Mouse (Mus musculus) frontal cortex, postnatal 14 days (tissue): ENCODE data around the gene Gm9507.
"Not testable (repeated sequence)": the region's sequence is repeated elsewhere in the genome, so short reads cannot be mapped to it uniquely, and the experiment has no call there.

Source experiments
- DNase-seq, 2 experiments: peaks; one replicate each; pipeline ENCODE4 v3.0.0; 2022; ENCODE audit warnings: low spot score in 2 of 2

Gm9507 gene

DNA sequence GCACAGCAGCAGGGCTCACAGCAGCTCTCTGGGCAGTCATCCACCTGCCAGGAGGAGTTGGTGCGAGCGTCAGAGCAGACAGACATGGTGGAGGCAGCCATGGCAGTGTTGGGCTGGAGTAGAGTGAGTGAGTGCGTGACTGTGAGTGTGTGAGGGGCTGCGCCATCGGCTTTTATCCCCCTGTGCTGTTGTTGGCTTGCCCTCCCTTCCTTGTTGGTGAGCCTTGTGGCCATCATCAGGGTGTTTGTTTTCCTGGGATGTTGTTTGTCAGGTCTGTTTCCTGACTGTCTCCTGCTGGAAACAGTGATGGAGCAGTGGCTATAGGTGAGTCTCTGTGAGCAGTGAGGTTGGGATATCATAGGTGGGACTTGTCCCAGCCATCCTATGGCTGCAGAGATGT, at the start of gene Gm9507:
Gm9507 (minus strand) TSS at position 101 of the 400 bp plus-strand sequence.
- DNase-seq = no peak

DNA sequence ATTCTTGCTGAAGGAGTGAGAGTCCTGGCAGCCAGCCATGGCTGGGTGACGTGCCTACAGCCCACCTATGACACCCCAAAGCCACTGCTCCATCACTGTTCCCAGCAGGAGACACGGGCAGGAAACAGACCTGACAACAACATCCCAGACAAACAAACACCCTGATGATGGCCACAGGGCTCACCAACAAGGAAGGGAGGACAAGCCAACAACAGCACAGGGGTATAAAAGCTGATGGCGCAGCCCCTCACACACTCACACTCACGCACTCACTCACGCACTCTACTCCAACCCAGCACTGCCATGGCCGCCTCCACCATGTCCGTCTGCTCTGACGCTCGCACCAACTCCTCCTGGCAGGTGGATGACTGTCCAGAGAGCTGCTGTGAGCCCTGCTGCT, 40.9 kb upstream of the Gm9507 start, which contains the start of gene Gm10318:
Gm10318 (plus strand) TSS at position 301 of the 400 bp plus-strand sequence.
- no peak for DNase-seq

DNA sequence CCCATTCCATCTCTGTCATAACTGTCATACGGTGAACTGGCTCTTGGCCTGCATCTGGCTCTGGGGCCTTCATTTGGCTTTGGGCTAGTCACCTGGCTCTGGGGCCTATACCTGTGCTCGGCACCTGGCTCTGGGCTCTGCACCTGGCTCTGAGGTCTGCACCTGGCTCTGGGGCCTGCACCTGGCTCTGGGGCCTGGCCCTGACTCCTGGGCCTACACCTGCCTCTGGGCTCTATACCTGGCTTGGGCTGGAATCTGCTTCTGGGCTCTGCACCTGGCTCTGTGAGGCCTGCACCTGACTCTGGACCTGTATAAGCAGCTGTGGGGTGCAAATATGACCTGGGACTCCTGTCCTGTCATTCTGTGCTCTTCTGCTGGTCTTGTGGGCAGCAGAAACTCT, 35.9 kb upstream of the Gm9507 start:
- no peak for DNase-seq

DNA sequence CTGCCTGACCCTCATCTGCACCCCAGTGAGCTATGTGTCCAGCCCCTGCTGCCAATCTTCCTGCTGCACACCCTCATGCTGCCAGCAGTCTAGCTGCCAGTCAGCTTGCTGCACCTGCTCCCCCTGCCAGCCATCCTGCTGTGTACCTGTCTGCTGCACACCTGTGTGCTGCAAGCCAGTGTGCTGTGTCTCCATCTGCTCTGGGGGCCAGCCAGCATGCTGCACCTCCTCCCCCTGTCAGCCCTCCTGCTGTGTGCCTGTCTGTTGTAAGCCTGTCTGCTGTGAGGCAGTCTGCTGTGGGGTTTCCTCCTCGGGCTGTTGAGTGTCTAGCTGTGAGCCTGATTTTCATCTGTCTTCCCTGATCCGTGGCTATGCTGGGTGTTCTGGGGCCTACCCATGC, 35.3 kb upstream of the Gm9507 start:
- no peak for DNase-seq

DNA sequence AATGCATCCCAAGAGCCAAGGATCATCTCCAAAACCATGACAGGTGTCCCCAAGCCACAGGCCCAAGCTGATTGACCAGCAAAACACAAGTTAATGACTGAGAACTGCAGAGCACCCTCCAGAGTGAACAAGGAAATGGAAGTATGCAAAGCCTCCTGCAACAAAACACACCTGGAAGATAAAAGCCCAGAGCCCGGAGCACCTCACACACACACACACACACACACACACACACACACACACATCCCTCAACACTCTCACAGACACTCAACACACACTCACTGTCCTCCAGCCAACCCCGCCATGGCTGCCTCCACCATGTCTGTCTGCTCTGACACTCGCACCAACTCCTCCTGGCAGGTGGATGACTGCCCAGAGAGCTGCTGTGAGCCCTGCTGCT, 34.9 kb upstream of the Gm9507 start, which contains the start of gene Gm36176:
Gm36176 (plus strand) TSS at position 301 of the 400 bp plus-strand sequence.
- no peak for DNase-seq

DNA sequence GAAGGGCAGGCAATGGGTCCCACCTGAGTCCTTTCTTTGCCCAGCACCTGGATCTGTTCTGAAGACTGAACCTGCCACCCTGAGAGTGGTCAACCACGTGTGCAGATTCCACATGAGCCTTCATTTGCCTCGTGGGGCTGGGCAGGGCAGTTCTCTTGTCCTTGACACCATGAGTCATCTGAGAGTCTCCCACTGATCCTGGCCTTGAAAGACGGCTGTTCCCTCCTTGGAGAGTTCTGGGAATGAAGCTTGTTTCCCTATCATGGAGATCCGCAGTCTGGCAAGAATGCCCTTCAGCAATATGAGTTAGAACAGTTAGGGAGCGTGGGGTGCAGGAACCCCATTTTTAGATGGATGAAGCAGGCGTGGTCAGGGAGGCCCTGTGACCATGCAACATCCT, 27.4 kb upstream of the Gm9507 start:
- DNase-seq = no peak

DNA sequence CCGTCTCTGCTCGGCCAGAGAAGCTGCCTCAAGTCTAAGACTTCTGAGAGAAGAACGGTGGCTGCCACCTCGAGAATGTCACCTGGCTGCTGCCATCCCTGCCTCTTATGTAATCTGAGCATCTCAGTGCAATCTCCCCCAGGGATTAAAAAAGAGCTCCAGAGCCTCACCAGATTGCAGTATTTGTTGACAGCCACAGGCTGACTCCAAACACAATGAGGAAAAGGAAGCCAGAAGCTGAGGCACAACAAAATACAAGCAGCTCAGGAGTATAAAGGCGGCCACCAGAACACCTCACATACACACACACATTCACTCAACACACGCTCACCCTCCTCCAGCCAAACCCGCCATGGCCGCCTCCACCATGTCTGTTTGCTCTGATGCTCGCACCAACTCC, 24.0 kb upstream of the Gm9507 start, which contains the start of gene Krtap10-10:
Krtap10-10 (plus strand) TSS at position 301 of the 400 bp plus-strand sequence.
- no peak for DNase-seq

DNA sequence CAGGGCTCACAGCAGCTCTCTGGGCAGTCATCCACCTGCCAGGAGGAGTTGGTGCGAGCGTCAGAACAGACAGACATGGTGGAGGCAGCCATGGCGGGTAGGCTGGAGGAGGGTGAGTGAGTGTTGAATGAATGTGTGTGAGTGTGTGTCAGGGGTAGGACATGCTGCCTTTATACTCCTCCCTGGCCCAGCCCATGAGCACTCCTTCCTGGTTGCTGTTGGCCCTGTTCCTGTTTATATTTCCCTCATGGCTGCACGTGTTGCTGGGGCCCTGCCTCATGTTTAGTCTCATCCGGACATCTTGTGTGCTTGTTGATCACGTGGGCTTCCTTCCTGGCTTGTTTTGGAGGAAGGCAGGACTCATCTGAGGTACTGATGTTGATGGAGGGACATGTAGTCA, 15.3 kb upstream of the Gm9507 start, which contains the start of gene Krtap10-4:
Krtap10-4 (minus strand) TSS at position 145 of the 400 bp plus-strand sequence.
- no peak for DNase-seq

DNA sequence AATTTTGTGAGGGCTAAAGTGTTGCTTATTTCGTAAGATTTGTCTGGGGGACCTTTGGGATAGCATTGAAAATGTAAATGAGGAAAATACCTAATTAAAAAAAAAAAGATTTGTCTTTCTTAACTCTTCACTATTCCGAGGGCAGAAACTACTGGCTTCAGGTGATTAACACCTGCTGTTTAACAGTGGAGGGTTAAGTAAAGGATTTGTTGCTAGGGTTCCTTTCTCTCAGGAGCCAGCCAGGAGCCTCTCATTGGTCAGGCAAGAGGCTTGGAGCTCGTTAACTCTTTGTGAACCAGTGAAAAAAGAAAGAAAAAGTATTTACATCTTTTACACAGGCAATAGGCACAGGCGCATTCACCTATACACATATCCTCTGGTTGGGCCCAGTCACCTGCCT, 7.6 kb upstream of the Gm9507 start:
- no peak for DNase-seq

DNA sequence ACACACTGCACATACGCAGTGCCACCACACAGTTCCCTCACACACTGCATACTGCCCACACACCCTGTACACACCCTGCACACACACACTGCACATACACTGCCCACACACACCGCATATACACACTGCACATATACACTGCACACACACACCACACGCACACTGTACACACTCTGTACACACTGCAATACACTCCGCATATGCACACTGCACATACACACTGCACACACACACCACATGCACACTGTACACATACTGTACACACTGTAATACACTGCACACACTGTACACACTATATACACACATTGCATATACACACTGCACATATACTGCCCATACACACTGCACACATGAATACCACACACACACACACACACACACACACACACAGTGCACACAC, 6.9 kb upstream of the Gm9507 start:
- no peak for DNase-seq

DNA sequence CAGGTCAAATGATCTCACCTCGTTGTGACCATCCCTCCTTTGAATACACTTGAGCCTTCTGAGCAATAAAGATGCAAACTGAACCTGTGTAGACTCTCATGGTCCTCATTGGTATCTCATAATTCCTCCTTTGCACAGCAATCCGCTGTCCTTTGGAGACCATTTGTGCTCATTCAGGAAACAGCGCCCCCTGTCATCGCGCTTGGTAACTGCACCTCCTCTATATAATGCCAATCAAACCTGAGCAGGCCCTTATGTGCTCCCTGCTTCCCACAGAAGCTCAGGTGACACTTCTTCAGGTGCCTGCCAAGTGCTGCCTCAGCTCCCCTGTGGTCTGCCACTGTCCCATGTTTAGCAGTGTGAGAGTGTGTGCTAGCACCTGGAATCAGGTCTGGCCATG, 3.9 kb upstream of the Gm9507 start:
- no peak for DNase-seq

DNA sequence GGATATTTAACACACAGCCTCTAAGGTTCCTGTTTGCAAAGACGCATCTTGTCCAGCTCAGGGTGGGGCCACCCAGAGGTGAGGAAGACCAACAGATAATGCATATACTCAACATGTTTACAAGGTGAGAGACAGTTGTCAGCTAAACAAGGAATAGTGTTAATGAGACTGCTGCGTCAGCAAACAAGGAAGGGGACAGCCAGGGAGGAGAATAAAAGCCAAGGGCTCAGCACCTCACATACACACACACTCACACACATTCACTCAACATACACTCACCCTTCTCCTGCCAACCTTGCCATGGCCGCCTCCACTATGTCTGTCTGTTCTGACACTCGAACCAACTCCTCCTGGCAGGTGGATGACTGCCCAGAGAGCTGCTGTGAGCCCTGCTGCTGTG, 2.7 kb upstream of the Gm9507 start, which contains the start of gene Gm2696:
Gm2696 (plus strand) TSS at position 301 of the 400 bp plus-strand sequence.
- no peak for DNase-seq

DNA sequence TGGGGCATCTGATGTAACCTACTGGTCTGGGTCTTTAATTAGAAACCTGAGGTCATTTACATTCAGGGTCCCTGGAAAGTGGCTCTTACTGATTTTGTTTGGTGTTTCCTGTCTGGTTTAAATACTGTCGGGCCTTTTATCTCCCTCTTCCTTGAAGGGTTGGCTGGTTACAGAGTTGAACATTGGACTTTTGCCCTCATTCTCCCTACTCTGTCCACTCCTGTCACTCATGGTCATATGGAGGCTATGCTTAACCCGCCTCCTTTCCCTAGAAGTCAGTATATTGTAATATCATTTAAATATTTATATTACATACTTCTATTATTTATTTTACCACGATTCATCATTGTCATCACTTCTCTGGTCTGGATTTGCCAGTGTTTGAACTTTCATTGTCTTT, 7.5 kb downstream of the Gm9507 start:
- no peak for DNase-seq

DNA sequence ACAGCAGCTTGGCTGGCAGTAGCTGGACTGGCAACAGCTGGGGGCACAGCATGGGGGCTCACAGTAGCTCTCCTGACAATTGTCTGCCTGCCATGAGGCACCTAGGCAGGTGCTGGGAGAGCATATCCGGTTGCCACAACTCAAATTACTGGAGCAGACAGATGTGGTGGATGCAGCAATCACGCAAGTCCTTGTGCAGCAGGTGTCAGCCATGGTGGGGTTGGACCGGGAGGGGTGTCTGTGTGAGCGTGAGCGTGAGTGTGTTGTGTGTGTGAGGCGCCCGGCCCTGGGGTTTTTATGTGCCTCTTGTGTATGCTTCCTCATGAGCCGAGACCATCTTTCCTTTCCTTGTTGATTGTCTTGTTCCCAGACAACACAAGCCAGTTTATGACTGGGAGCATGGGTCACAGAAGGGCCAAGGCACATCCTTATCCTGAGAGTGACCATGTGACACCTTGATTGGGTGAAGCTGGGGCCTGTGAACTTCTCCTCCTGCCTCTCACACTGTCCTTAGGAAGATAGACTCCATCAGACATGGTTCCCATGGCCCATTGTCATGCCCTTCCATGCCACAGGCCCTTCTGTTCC, 12.6 kb downstream of the Gm9507 start, which contains the start of gene Gm19668:
Gm19668 (minus strand) TSS at position 213 of the 588 bp plus-strand sequence.
- no peak for DNase-seq

DNA sequence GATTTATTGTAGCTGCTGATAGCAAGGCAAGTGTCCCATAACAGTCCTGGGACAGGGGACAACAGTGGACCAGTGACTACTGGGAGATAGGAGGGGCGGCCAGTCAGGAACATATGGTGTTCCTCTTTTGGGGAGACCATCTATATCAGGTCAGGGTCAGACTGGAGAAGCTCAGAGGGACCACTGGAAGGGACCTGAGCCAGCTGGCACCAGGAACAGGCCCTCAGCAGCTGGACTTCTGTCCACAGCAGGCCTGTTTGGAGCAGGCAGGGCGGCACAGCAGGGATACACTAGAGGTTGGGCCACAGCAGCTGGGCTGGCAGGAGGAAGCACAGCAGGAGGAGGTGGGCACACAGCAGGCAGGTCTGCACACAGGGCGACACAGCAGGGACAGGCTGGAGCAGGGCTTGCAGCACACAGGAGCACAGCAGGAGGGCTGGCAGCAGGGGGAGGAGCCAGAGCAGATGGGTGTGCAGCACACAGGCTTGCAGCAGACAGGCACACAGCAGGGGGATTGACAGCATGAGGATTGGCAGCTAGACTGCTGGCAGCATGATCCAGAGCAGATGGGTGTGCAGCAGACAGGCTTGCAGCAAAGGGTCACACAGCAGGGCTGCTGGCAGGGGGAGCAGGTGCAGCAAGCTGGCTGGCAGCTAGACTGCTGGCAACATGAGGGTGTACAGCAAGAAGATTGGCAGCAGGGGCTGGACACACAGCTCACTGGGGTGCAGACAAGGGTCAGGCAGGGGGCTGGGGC, 13.3 kb downstream of the Gm9507 start:
- DNase-seq = not testable (repeated sequence)

DNA sequence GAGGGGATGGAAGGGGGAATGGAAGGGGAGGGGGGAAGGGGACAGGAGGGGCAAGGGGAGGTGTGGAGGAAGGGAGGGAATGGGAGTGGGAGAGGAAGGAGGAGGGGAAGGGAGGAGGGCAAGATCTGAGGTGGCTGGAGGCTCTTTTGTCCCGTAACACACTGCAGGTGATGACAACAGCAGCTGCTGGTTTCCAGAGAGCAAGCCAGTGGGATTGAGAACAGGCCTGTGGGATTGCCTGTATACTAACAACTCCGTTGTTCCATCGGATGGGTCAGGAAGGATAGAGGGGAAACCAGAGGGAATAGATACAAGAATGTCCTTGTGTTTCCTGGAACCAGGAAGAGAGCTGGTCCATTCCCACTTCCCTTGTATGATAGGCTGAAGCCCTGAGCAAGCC, 14.0 kb downstream of the Gm9507 start:
- DNase-seq = no peak

DNA sequence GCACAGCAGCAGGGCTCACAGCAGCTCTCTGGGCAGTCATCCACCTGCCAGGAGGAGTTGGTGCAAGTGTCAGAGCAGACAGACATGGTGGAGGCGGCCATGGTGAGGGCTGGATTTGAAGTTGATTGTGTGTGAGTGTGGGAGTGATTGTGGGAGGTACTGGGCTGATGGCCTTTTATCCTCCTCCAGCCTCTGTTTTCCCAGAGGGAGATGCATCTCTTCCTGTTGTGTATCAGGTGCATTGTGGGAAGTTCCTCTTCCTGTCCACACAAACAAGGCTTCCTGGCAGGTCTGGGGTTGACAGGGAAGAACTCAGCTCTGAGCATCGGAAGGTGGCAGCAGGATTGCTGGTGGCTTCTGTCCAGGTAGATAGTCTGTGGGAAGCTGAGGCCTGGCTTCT, 16.7 kb downstream of the Gm9507 start, which contains the start of gene Gm9639:
Gm9639 (minus strand) TSS at position 101 of the 400 bp plus-strand sequence.
- no peak for DNase-seq

DNA sequence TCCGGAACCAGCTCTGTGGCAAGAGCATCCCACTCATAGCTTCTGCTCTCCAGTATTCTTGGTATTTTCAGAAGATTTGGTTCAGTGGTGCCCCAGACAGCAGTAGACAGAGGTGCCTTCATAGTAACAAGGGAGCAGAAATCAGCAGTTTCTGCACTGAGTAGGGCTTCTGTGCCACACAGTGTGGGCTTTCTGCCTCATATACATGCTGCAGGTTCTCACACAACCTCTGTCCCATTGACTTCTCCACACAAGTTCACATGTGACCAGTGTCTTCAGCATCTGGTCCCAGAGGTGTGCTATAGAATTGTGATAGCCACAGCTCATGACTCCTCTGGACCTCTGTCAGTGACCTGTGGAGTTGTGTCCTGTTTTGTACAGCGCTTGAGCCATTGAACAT, 23.0 kb downstream of the Gm9507 start:
- no peak for DNase-seq

DNA sequence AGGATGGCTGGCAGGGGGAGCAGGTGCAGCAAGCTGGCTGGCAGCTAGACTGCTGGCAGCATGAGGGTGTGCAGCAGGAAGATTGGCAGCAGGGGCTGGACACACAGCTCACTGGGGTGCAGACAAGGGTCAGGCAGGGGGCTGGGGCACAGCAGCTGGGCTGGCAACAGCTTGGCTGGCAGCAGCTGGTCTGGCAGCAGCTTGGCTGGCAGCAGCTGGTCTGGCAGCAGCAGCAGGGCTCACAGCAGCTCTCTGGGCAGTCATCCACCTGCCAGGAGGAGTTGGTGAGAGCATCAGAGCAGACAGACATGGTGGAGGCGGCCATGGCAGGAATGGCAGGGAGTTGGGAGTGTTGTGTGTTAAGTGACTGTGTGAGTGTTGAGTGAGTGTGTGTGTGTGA, 23.8 kb downstream of the Gm9507 start, which contains the start of gene Gm7137:
Gm7137 (minus strand) TSS at position 325 of the 400 bp plus-strand sequence.
- not testable (repeated sequence) for DNase-seq

DNA sequence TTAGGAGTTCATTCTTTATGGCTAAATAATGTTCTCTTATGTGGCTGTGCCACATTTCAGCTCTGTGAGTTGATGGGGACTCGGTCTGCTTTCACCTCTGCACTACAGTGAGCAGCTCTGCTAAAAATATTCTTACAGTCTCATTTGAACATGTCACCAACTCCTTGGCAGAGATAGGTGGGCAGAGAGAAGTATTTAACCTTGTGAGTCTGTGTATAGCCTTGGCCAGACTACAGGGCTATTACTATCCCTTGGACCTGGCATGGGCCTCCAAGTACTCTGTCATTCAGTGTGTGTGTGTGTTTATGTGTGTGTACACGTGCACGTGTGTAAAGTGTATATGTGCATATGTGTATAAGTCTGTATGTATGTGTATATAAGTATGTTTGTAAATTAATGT, 28.2 kb downstream of the Gm9507 start:
- not testable (repeated sequence) for DNase-seq

DNA sequence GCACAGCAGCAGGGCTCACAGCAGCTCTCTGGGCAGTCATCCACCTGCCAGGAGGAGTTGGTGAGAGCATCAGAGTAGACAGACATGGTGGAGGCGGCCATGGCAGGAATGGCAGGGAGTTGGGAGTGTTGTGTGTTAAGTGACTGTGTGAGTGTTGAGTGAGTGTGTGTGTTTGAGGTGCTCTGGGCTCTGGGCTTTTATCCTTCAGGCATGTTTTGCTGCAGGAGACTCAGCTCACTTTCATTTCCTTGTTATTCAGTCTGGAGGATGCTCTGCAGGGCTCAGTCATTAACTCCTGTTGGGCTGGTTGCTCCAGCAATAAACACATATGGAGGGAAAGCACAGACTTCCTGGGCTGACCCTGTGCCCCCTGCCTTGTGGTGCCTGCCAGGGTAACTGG, 29.2 kb downstream of the Gm9507 start, which contains the start of gene Gm3250:
Gm3250 (minus strand) TSS at position 101 of the 400 bp plus-strand sequence.
- DNase-seq = not testable (repeated sequence)

DNA sequence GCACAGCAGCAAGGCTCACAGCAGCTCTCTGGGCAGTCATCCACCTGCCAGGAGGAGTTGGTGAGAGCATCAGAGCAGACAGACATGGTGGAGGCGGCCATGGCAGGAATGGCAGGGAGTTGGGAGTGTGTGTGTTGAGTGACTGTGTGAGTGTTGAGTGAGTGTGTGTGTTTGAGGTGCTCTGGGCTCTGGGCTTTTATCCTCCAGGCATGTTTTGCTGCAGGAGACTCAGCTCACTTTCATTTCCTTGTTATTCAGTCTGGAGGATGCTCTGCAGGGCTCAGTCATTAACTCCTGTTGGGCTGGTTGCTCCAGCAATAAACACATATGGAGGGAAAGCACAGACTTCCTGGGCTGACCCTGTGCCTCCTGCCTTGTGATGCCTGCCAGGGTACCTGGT, 34.8 kb downstream of the Gm9507 start, which contains the start of gene Gm7138:
Gm7138 (minus strand) TSS at position 101 of the 400 bp plus-strand sequence.
- not testable (repeated sequence) for DNase-seq
